Mouse (Mus musculus): ENCODE results near the gene Ntrk3. TPM values are rescaled to one million over a fixed set of nuclear protein-coding genes. Genes with fewer than 3 reads are reported as not detected.

Ntrk3 gene
- total RNA-seq (2015; ENCODE audit: low replicate concordance) (not detected in 2 replicates), total RNA-seq (2017; ENCODE audit: low replicate concordance) (0.56 TPM in 1 of 2 replicates, not detected in the other)

DNA sequence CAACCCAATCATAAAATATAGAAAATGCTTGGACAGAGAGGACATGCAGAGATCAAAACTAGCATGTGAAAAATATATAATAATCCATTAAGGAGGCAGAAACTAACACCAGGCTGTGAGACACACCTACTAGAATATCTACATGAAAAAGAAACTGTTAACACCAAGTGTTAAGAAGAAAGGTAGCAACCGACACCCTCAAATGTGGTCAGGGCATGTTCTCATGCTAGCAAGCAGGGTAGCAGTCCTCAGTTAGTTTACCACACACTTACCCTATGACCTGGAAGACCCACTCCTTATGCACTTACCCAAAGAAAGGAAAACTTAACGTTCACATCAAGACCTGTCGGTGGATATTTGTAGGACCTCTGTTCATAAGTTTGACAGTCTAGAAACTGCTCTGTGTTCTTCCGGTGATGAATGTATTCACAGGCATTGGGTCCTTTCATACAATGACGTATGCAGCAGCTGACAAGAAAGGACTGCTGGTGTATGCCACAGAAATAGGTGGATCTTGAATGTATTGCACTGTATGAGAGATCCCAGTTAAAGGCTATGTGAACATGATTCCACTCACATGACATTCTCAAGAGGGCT, at the start of gene Ntrk3:
Gene Ntrk3 (minus strand): TSS at position 399 of the 597 bp plus-strand sequence.
- no peak for ATAC-seq (replicated peaks; ENCODE audit: low FRiP score, poor library complexity, severe bottlenecking)

DNA sequence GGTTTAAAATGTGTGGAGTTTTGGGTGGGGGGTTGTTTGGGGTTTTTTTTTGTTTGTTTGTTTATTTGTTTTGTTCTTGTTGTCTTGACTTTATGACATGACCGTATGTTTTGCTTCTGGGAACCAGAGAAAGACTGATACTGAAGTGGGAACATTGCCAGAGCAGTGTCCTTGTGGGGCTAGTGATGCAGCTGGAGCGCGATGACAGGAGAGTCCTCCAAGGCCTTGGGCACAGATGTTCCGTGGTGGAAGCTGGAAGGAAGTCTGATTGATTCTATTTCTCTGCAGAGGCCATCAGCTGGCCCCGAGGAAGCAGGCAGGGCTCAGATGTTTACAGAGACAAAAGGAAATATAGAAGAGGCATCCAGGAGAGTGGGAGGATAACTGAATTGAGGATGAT, 48.1 kb upstream of the Ntrk3 start:
- ATAC-seq (replicated peaks; ENCODE audit: low FRiP score, poor library complexity, severe bottlenecking) = no peak

DNA sequence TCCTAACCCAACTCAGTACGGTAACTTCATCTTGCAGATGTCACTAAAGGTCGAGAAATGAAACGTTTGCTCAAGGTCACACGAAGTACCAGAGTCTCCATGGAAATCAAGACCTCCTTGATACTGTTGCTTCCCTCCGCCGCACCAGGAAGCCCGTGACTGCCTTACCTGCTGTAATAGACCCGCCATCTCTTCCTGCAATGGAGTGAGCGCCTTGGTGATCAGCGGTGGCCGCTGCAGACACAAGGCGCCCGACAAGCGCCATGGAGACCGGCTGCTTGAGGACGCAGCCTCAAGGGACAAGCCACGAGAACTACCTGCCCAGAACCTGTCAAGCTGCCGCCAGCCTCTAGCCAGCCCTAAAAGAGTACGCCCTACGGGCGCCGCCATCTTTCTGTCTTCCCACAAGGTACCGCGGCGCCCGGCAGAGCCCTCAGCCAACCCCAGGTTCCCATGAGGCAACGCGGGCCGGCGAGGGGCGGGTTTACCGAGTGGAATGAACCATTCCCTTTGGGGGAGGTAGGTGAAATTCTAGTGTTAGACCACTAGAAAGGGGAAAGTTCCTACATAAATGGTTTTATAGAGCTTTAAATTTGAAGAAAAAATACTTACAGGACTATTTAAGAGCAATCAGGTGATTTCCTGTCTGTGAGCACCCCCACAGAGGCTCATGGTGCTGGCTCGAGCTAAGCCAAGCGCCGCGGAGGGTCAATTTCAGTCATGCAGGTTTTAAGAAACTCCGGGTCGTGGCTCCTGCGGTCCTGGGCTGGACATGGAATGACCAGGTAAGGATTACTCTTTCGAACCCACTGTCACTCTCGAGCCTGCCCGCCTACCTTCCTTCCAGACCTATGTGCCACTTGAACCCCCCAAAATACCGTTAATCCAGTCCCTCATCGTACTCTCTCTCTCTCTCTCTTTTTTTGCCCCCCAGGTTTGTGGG, 45.1 kb upstream of the Ntrk3 start, which contains the start of the genes Mrps11 and Mrpl46:
Gene Mrps11 (plus strand): TSS at position 481 of the 943 bp plus-strand sequence.
Gene Mrpl46 (minus strand): TSS at position 893 of the 943 bp plus-strand sequence.
- ATAC-seq (replicated peaks; ENCODE audit: low FRiP score, poor library complexity, severe bottlenecking) = peak; percentile 98

DNA sequence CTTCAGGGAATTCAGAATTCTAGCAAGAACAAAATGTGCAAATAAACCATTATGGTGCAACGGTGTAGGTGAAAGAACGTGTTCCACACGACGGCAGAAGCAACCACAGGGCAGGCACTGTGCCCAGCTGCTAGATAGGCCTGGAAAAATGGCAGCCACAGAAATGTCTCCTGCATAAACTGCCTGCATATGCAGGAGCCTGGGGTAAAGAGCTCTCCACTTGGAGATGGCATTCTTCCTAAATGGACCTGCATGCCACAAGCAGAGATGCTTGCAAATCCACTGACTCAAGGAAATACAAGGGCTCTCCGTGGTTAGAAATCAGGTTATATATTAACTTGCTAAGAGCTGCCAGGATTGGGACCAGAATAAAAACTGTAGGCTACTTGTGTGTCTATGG, 40.9 kb upstream of the Ntrk3 start:
- ATAC-seq (replicated peaks; ENCODE audit: low FRiP score, poor library complexity, severe bottlenecking) = no peak

DNA sequence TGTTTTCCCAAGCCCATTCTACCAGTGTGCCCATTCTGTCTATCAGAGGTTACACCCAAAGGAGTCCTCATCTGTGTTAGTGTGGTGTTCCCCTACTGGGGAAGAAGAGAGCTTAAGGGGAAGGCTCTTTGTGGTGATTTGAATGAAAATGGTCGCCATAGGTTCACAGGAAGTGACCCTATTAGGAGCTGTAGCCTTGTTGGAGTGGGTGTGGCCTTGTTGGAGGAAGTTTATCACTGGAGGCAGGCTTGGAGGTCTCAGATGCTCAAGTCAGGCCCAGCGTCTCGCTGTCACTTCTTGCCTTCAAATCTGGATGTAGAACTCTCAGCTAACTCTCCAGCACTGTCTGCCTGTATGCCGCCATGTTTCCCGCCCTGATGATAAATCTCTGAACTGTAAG, 33.1 kb upstream of the Ntrk3 start:
- no peak for ATAC-seq (replicated peaks; ENCODE audit: low FRiP score, poor library complexity, severe bottlenecking)

DNA sequence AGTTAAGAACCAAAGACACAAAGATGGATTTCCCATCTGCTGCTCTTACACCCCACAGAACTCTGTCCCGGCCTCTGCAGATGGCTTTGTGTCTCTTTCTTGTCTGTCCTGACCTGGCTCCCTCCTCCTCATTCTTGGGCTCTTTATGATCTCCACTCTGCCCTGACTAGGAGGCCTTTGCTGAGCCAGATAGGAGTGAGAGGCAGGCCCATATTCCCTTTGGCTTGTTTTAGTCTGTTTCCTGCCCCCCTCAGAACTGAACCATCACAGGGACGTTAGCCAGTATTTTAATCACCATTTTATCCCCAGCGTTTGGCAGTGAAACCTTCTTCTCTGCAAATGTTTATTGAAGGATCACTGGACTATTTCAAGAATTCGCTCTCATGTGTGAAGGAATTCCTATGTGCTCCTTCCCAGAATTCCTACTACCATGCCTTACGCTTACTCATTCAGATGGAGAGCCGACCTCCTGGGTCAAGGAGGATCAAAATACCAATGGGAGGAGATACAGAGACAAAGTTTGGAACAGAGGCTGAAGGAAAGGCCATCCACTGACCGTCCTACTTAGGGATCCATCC, 31.4 kb upstream of the Ntrk3 start:
- ATAC-seq (replicated peaks; ENCODE audit: low FRiP score, poor library complexity, severe bottlenecking) = no peak

DNA sequence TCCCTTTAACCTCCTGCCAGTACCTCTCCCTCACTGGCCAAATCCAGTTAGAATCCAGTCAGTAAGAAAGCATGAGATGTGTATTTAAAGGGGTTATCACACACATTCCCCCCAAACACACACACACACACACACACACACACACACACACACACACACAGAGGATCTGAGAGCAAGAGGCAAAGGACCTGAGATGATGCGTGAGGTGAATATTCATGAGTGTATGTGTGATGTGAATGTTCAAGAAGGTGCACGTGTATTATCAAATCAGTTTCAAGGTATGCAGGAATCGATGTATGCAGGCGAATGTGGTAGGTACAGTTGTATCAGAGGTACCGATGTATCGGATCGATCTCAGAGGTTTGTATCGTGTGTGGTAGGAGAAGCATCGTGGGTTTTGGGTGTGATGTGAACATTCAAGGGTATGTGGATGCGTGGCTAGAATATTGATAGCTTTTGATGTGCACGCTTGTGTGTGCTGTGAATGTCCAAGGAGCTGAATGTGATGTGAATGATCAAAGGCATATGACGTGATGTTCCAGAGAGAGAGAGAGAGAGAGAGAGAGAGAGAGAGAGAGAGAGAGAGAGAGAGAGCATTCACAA, 30.2 kb upstream of the Ntrk3 start:
- no peak for ATAC-seq (replicated peaks; ENCODE audit: low FRiP score, poor library complexity, severe bottlenecking)

DNA sequence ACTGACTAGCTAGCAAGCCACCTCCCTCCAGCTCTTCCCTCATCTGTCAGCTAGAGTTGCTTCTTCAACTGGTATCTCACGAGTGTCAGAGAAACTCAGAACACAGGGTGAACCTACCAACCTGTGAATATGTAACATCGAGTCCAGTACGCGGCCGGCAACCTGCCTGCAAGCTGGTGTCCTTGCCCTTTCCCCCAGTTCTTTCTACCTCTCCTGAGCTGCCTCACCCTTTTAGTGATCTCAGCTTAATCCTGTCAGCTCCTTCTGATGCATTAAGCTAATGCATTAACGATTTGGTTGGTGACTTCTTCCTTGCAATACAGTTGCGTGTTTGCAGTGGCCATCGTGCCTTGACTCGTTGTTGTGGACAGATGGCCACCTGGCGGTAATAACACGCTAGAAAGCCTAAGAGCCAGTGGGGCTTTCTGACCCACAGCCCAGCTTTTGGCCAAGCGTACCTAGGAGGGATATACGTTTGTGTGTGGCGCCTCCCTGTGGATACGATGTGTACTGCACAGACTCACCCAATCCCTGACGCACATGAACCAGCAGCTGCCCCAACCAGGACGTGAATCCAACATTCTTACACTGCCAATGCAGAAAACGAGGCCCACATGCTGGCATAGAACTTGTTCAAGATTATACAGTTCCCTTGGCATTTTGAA, 28.3 kb upstream of the Ntrk3 start:
- 0 out of 2 replicates have a peak, but pooled peaks have one; percentile 30 for ATAC-seq (replicated peaks; ENCODE audit: low FRiP score, poor library complexity, severe bottlenecking)

DNA sequence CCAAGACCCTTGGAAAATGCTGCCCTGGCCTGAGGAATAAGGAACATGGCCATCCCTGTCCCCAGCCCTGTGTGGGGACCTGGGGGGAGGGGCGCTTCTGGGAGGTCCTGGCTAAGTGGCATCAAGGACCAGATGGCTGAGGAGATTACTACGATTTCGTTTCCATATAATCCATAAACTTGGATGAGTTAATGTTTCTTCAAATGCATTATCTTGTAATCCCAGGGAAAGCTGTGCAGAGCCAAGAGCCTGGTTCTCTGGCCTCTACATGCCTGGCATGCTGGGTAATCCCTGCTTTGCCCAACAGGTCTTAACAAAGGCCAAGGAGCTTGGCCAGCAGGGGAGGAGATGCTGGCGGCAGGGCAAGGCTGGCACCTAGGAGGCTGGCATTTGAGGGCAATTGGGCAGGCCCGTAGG, 27.4 kb upstream of the Ntrk3 start:
- ATAC-seq (replicated peaks; ENCODE audit: low FRiP score, poor library complexity, severe bottlenecking) = no peak

DNA sequence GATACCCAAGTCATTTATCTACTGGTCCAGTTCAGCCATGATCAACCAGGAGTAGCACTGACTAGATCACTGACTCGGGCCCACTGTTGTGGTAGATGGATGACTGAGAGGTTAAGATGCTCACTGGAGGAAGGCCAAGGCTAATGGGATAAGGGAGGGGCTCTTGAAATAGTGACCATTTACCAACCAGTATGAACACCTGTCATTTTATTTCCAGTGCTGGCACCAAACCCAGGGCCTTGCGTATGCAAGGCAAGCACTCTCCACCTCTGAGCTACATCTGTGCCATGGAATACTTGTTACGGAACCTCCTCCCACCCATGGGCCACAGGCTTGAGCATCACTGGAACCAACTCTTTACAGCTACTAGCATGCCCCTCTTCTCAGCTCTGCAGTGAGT, 26.0 kb upstream of the Ntrk3 start:
- no peak for ATAC-seq (replicated peaks; ENCODE audit: low FRiP score, poor library complexity, severe bottlenecking)

DNA sequence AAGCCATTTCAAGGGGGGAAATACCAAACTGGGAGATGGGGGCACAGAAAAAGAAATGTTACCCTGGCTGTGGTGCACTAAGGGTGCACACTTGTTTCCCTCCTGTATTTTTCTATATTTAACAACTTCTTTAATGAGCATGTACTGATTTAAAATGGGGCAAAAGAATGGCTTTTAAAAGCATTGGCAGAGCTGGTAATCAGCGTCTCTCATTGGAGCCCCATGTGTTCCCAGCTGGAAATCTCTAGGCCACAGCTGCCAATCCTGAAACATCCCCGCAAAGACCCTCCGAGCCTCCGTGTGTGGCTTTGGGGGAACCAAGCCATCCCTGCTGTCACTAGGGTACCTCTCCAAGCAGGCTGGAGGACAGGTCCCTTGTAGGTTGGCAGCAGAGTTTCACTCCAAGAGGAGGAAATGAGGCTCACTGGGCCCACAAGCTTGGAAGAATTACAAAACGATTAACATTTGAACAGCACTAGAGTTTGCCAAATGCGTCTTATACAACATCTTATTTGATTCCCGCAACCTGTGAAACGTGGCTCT, 16.7 kb upstream of the Ntrk3 start:
- ATAC-seq (replicated peaks; ENCODE audit: low FRiP score, poor library complexity, severe bottlenecking) = no peak

DNA sequence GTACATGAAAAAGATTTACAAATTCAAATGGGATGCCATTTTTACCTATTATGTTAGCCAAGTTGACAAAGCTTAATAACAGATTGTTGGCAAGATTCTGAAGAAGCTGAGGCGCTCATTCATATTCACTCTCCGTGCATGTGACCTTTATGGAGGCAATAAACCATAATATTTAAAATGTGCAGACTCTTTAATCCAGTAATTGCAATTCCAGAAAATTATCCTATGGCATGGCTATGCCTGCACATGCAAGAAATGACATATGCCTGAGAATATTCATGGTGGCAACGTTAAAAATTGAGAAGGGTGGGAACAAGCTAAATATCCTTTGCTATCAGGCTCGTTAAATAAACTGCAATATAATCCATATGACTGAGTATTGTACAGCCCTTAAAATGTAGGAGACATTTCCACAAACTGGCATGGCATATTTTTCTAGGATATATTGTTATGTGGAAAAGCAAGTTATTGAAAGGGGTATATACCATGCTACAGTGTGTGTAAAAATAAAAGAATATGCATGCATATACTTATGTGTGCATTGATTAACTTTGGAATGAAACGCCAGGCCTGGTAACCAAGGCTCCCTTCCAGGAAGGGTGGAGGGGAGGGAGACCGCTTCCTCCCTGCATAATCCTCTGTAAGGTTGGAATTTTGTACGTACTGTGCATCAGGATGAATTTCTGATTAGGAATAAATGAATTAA, 16.1 kb upstream of the Ntrk3 start:
- ATAC-seq (replicated peaks; ENCODE audit: low FRiP score, poor library complexity, severe bottlenecking) = no peak

DNA sequence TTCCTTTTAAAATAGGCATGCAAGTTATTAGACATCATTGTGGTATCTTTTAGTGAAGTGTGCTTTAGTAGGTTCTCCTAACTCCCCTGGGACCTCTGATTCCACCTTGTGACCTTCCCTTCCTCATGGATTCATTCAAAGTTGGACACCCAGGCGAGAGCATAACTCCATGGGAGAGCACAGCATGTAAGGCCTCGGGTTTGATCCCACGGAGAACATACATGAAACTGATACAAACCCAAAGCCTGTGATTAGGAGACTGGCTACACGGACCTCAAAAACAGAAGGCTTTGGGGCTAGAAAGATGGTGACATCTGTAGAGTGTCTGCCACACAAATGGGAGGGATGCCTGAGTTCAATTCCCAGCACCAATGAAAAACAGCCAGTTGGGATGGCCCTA, 15.1 kb upstream of the Ntrk3 start:
- no peak for ATAC-seq (replicated peaks; ENCODE audit: low FRiP score, poor library complexity, severe bottlenecking)

DNA sequence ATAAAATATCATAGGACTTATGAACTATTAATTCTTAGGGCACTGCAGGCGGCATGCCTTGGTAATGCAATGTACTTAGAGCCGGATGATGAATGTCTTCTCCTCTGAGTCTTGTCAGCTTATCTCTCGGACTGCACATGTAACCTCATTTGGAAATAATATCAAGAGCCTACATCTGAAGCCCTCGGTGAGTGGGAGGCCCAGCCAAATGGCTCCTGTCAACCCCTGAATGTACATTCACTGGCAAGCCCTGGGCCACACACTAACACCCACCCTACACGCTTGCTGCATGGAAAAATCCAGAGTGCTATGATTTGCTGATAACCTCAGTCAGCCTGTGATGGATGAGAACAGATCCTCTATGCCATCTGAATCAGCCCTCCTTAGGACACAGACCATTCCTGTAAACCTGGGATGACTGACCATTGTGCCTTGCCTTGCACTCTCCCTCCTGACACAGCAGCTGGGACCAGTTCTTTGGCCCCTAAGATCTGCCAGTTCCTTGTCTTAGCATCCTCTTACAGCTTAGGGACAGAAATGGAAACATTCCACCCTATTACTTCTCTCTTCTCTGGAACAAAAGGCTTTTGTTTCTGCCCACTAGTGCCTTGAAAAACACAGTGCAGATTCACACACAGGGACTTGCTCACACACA, 6.0 kb upstream of the Ntrk3 start:
- ATAC-seq (replicated peaks; ENCODE audit: low FRiP score, poor library complexity, severe bottlenecking) = no peak

DNA sequence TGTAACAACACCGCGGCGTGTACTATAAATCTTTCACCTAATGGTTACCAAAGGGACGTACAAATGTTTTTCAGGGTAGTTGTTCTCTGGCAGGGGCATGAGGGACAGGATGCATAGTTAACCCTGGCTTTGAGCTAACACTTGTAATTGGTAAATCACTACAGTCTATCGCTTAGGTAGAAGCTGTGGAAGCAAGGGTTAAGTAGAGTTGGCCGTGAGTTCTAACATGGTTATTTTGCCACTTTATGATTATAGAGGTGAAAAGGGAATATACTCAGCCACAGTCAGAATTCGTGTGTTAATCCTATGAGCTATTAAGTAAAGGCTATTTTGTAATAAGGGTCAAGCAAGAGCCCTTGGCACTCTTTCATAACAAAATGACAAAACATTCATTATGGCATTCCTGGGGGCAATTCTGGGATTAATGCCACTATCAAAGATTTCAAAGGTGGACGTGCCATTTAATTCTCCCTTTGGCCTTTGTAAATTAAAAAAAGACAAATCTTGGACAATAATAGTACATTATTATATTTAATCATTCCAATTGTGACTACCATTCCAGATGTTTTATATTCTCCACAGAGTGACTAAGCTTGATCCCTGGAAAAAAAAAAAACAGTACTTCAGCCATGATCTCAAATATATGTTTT, 1.7 kb upstream of the Ntrk3 start:
- ATAC-seq (replicated peaks; ENCODE audit: low FRiP score, poor library complexity, severe bottlenecking) = no peak

DNA sequence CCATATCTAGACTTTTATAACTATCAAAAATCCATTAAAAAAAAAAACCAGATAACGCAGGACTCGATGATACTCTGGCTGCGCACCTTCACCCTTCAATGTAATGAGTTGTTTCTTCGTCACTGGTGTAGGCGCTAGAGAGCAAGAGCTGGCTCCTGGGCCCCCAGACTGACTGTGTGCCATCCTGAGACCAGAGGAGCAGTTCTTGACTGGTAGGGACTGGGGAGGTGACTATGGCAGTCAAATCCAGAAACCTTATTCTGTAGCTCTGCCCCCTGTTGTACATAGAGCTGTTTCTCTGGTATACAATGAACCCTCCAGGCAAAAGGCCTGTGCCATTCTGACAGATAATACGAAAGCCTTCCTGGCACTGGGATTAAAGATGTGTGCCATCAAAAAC, 616 bp downstream of the Ntrk3 start:
- no peak for ATAC-seq (replicated peaks; ENCODE audit: low FRiP score, poor library complexity, severe bottlenecking)

DNA sequence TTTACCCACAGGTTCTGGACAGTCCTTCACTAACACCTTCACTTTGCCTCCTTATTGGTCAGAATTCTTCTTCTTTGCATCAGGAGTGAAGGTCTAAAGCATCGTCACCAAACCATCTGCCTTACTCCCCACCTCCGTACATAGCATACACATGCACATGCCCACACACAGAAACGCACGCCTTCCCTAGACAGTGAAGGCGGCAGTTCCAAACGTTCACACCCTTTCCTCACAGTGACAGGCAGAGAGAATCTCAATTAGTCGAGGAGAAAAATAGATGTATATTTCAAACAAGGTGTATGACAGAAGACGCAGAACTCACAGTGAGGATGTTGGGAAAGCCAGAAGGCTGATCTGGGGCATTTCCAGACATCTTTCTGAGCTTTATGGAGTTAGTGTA, 6.4 kb downstream of the Ntrk3 start:
- no peak for ATAC-seq (replicated peaks; ENCODE audit: low FRiP score, poor library complexity, severe bottlenecking)

DNA sequence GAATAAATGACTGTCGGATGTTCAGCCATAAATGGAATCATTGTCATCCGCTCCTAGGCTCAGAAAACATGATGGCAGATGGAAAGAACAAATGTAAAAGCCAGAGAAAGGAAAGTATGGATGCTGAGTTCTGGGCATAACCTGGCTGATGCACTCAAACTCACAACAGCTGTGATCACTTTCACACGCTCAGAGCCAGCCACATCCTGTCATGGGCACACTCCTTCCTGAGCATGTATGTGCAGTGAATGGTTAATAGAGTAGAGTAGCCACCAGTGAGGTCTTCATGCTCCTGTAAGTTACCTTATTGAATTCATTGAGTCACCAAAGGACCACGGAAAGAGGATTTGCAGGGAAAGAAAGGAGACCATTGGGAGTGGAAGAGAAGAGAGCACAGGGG, 13.2 kb downstream of the Ntrk3 start:
- ATAC-seq (replicated peaks; ENCODE audit: low FRiP score, poor library complexity, severe bottlenecking) = no peak
